Mouse (Mus musculus) lung, adult 2 months (tissue): ENCODE measurements at regions not wholly inside any gene's neighbourhood (a gene's known extent, or its start where the extent isn't known, plus 50 kb on each side); places are given as distances from the start of the nearest gene placed in this dataset.
"Not testable (repeated sequence)": the region's sequence is repeated elsewhere in the genome, so short reads cannot be mapped to it uniquely, and the experiment has no call there.

Experiments
- DNase-seq: peaks from one replicate; pipeline ENCODE4 v3.0.0; 2022
- H3K4me1 ChIP-seq: fragments of 200-500 bp; 2 replicates; pipeline ENCODE4 v1.6.1; 2011; ENCODE audit warnings: low read length; ENCODE audit not compliant: control insufficient read depth, insufficient read depth
- H3K4me3 ChIP-seq: fragments of 200-500 bp; replicated peaks from 2 replicates; pipeline ENCODE3; 2011; ENCODE audit warnings: low read depth, mild to moderate bottlenecking, control low read depth, low read length; ENCODE audit errors: extremely low read depth
- CTCF ChIP-seq: fragments of 200-500 bp; IDR thresholded peaks from 2 replicates; pipeline ENCODE4 v1.5.1; 2011; ENCODE audit warnings: mild to moderate bottlenecking, low read length, control low read depth; ENCODE audit not compliant: insufficient read depth
- POLR2A ChIP-seq: fragments of 200-500 bp; IDR thresholded peaks from 2 replicates; pipeline ENCODE4 v1.6.1; 2011; ENCODE audit warnings: low read depth, mild to moderate bottlenecking, control low read depth, low read length, borderline replicate concordance; ENCODE audit errors: extremely low read depth
- WGBS: fragments of 180-500 bp; shearing (Covaris S2); methylation state at CpG from one replicate; pipeline ENCODE4 v1.1.7; 2018; 5-methylcytosine and 5-hydroxymethylcytosine counted together

- 1% methylated on average over 31 of the region's 31 CpGs for WGBS
- DNase-seq: peak; percentile 74
- H3K4me1 ChIP-seq: no peaks in the 10 kb centered on the region
- peak overlapping the region; percentile 64 for H3K4me3 ChIP-seq
- no peak for TF ChIP-seq CTCF
- no peak for TF ChIP-seq POLR2A
Observed at GRCm38 (mm10) chr2:18586925-18587724, 85.1 kb upstream of the Commd3 start.

GRCm38 (mm10) chr2:18585564-18586336 lies 86.4 kb upstream of the Commd3 start:
- DNase-seq: no peak
- no peaks in the 10 kb centered on the region for H3K4me1 ChIP-seq
- TF ChIP-seq CTCF: no peak
- no peak for TF ChIP-seq POLR2A
- WGBS: 63% methylated on average over 9 of the region's 9 CpGs
- no peak overlapping the region for H3K4me3 ChIP-seq

- H3K4me1 ChIP-seq: no peaks in the 10 kb centered on the region
- H3K4me3 ChIP-seq: no peak overlapping the region
- TF ChIP-seq POLR2A: no peak
- TF ChIP-seq CTCF: no peak
- 30% methylated on average over 4 of the region's 4 CpGs for WGBS
- no peak for DNase-seq
Observed at GRCm38 (mm10) chr2:18558133-18558532, 114.1 kb upstream of the Commd3 start.

GRCm38 (mm10) chr2:18547964-18548643 lies 124.1 kb upstream of the Commd3 start:
- no peak for DNase-seq
- TF ChIP-seq CTCF (no peak), POLR2A (no peak)
- Histone ChIP-seq H3K4me3 (no peak overlapping the region), H3K4me1 (no peaks in the 10 kb centered on the region)
- 55% methylated on average over 5 of the region's 5 CpGs for WGBS

- DNase-seq: no peak
- Histone ChIP-seq H3K4me3 (no peak overlapping the region), H3K4me1 (no peaks in the 10 kb centered on the region)
- TF ChIP-seq POLR2A (no peak), CTCF (no peak)
- 67% methylated on average over 7 of the region's 7 CpGs for WGBS
Observed at GRCm38 (mm10) chr2:18524387-18524786, 131.8 kb upstream of the Dnajc1 start.

GRCm38 (mm10) chr2:18523911-18524310 lies 131.3 kb upstream of the Dnajc1 start:
- no peak overlapping the region for H3K4me3 ChIP-seq
- no peak for DNase-seq
- no peaks in the 10 kb centered on the region for H3K4me1 ChIP-seq
- TF ChIP-seq CTCF: no peak
- no peak for TF ChIP-seq POLR2A
- 79% methylated on average over 3 of the region's 3 CpGs for WGBS

- H3K4me3 ChIP-seq: no peak overlapping the region
- H3K4me1 ChIP-seq: no peaks in the 10 kb centered on the region
- TF ChIP-seq POLR2A: no peak
- TF ChIP-seq CTCF: no peak
- no peak for DNase-seq
Observed at GRCm38 (mm10) chr2:18513435-18513834, 120.8 kb upstream of the Dnajc1 start.

GRCm38 (mm10) chr2:18509317-18509716 lies 116.7 kb upstream of the Dnajc1 start:
- DNase-seq: no peak
- TF ChIP-seq POLR2A: no peak
- no peak for TF ChIP-seq CTCF
- WGBS: 89% methylated on average over 1 of the region's 1 CpGs
- H3K4me1 ChIP-seq: no peaks in the 10 kb centered on the region
- no peak overlapping the region for H3K4me3 ChIP-seq

- peaks cover 5% of the 10 kb centered on the region for H3K4me1 ChIP-seq
- no peak overlapping the region for H3K4me3 ChIP-seq
- DNase-seq: no peak
- TF ChIP-seq POLR2A (no peak), CTCF (no peak)
- WGBS: 13% methylated on average over 3 of the region's 3 CpGs
Observed at GRCm38 (mm10) chr2:18473361-18473771, 80.7 kb upstream of the Dnajc1 start.

- Histone ChIP-seq H3K4me1 (no peaks in the 10 kb centered on the region), H3K4me3 (no peak overlapping the region)
- TF ChIP-seq POLR2A (no peak), CTCF (no peak)
- WGBS: 94% methylated on average over 4 of the region's 4 CpGs
- DNase-seq: no peak
Observed at GRCm38 (mm10) chr2:18460901-18461300, 68.3 kb upstream of the Dnajc1 start.

- DNase-seq: not testable (repeated sequence)
- WGBS: 88% methylated on average over 3 of the region's 3 CpGs
Observed at GRCm38 (mm10) chr2:18460281-18460680, 67.7 kb upstream of the Dnajc1 start.

GRCm38 (mm10) chr2:18453426-18453825 lies 60.8 kb upstream of the Dnajc1 start:
- not testable (repeated sequence) for H3K4me3 ChIP-seq, DNase-seq, H3K4me1 ChIP-seq
- WGBS: 78% methylated on average over 2 of the region's 2 CpGs

More at GRCm38 (mm10) chr2:18460281-18460680, 67.7 kb upstream of the Dnajc1 start:
- not testable (repeated sequence) for H3K4me3 ChIP-seq, H3K4me1 ChIP-seq
